Mouse (Mus musculus) left cerebral cortex, adult 11 months (tissue): ENCODE data around the gene Rheb.
"Not testable (repeated sequence)": the region's sequence is repeated elsewhere in the genome, so short reads cannot be mapped to it uniquely, and the experiment has no call there.

ENCODE experiments used
- DNase-seq: peaks from one replicate; pipeline ENCODE4 v3.0.0; 2022; ENCODE audit warnings: low spot score

Rheb gene

GRCm38 (mm10) chr5:24842274-24843102 is at the start of gene Rheb:
Rheb (minus strand) TSS chr5:24842624.
- peak; percentile 98 for DNase-seq

- DNase-seq, result no peak
Observed at GRCm38 (mm10) chr5:24889860-24890259, 47.4 kb upstream of the Rheb start.

GRCm38 (mm10) chr5:24888874-24889591 is 46.6 kb upstream of the Rheb start:
- DNase-seq, result no peak

GRCm38 (mm10) chr5:24887271-24887670 is 44.8 kb upstream of the Rheb start:
- DNase-seq, result no peak

- DNase-seq, result no peak
Observed at GRCm38 (mm10) chr5:24878713-24879112, 36.3 kb upstream of the Rheb start.

GRCm38 (mm10) chr5:24877836-24878624 is 35.6 kb upstream of the Rheb start:
- no peak for DNase-seq

GRCm38 (mm10) chr5:24876653-24877052 is 34.2 kb upstream of the Rheb start:
- DNase-seq, result no peak

GRCm38 (mm10) chr5:24874111-24874510 is 31.7 kb upstream of the Rheb start:
- DNase-seq, result no peak

GRCm38 (mm10) chr5:24873221-24873620 is 30.8 kb upstream of the Rheb start:
- no peak for DNase-seq

GRCm38 (mm10) chr5:24871276-24871675 is 28.9 kb upstream of the Rheb start:
- DNase-seq, result peak; percentile 57

GRCm38 (mm10) chr5:24869796-24870289 is 27.4 kb upstream of the Rheb start:
- DNase-seq, result no peak

- DNase-seq, result no peak
Observed at GRCm38 (mm10) chr5:24863804-24864203, 21.4 kb upstream of the Rheb start.

- no peak for DNase-seq
Observed at GRCm38 (mm10) chr5:24861449-24861930, 19.1 kb upstream of the Rheb start.

GRCm38 (mm10) chr5:24860635-24861448 is 18.4 kb upstream of the Rheb start:
- DNase-seq, result peak; percentile 63

- DNase-seq, result no peak
Observed at GRCm38 (mm10) chr5:24859771-24860540, 17.5 kb upstream of the Rheb start.

- no peak for DNase-seq
Observed at GRCm38 (mm10) chr5:24854827-24855600, 12.6 kb upstream of the Rheb start.

- no peak for DNase-seq
Observed at GRCm38 (mm10) chr5:24854256-24854655, 11.8 kb upstream of the Rheb start.

- DNase-seq, result not testable (repeated sequence)
Observed at GRCm38 (mm10) chr5:24848261-24848660, 5.8 kb upstream of the Rheb start.

GRCm38 (mm10) chr5:24843841-24844240 is 1.4 kb upstream of the Rheb start:
- DNase-seq, result no peak

GRCm38 (mm10) chr5:24843103-24843475 is 665 bp upstream of the Rheb start:
- no peak for DNase-seq
